Mouse (Mus musculus): ENCODE measurements around the gene Mvb12b.

- TF ChIP-seq CTCF (IDR thresholded peaks at IDR 0.05 in 2 of 3, conservative IDR thresholded peaks at IDR 0.05 in 1 of 3; ENCODE audit: control insufficient read depth in 1 of 3, insufficient read depth in 1 of 3, low read depth in 2 of 3, low read length in 3 of 3, poor library complexity in 1 of 3, severe bottlenecking in 1 of 3) (no peak), CHD2 (IDR thresholded peaks at IDR 0.05; ENCODE audit: low read length) (no peak)
Measured at GRCm38 (mm10) chr2:33829870-33830269, 57.9 kb downstream of the Mvb12b start.

Data from MEL (cell line).